Comparison of ENCODE assay signal across 24 mouse cellular contexts in the genomic region with DNA sequence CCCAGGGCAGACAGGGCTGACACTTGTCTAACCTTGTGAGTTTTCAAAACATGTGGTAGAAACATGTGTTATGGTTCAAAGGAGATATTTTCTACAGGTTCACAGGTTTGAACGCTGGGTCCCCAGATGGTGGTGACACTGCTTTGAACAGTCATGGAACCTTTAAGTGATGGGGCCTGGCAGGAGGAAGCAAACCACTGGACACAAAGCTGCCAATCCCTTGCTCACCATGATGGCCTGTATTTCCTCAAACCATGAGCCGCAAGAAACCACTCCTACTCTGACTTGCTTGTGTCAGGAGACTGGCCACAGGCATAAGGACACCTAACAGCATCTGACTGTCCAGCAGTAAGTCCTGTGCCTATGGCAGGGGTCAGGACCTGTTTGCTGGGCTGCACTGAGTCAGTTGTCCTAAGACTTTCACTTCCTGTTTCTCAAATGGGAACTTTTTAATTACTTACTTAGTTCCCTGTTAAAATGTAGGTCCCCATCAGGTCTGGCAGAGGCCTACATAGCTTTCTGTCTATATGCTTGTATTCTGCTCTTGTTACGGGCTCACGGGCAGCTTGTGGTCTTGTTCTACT.
DNase-seq lines count a peak whose midpoint lies in the region; ATAC-seq lines count a peak whose summit lies in the region.
"Had no signal": no experiment of that assay in that cellular context is flagged by ENCODE, and none has a peak within 500 bp of the region (broad histone marks: within the 10 kb centered on the region; RNA-seq: fewer than 3 reads in every experiment).

No protein-coding gene starts in this region.

- H3K4me1 ChIP-seq in limb, embryonic 10.5 days: peaks cover 34% of the 10 kb centered on the region
- H3K4me1 ChIP-seq: forebrain, embryonic 13.5 days had no signal

- H3K27me3 ChIP-seq in limb, embryonic 10.5 days (ENCODE audit: low read depth, poor library complexity, severe bottlenecking): no peaks in the 10 kb centered on the region
- H3K27me3 ChIP-seq: forebrain, embryonic 13.5 days; Patski had no signal

- ATAC-seq in frontal cortex, adult (ENCODE audit: low TSS enrichment): no peak
- ATAC-seq: forebrain, embryonic 13.5 days; forebrain, embryonic 16.5 days; hindbrain, postnatal 0 days; Patski had no signal

- H3K36me3 ChIP-seq in limb, embryonic 10.5 days: no peaks in the 10 kb centered on the region
- H3K36me3 ChIP-seq: forebrain, embryonic 10.5 days; G1E had no signal

- DNase-seq in heart, adult 11 months: peak; percentile 91
- no peak for DNase-seq in heart, postnatal 14 days
- peak; percentile 7 for DNase-seq in A20 (ENCODE audit: low read depth, low spot score)
- DNase-seq in limb, embryonic 10.5 days (ENCODE audit: low spot score): no peak
- DNase-seq in monocyte, adult 2 months (ENCODE audit: low read depth in 1 of 2, low spot score in 2 of 2): peak; percentile 33 to 50
- DNase-seq in urinary bladder, postnatal 14 days (ENCODE audit: low spot score): no peak
- DNase-seq in cerebellum, postnatal 25 days: no peak
- DNase-seq: adrenal gland, postnatal 10 days; adrenal gland, postnatal 36 days; B cell, adult 2 months; cerebellum, adult 18-20 months; cerebellum, adult 9-11 months; cerebellum, postnatal 36 days; gastrocnemius, adult 2 months; gastrocnemius, postnatal 14 days; heart, postnatal 36 days had no signal

- H3K9me3 ChIP-seq in limb, embryonic 10.5 days (replicated peaks): no peaks in the 10 kb centered on the region
- H3K9me3 ChIP-seq: forebrain, embryonic 10.5 days; forebrain, embryonic 13.5 days; G1E had no signal

- intact Hi-C loops in heart, postnatal 14 days (cut with DNase I): no loop called here

- 91% methylated on average over 4 of the region's 4 CpGs for WGBS in limb, embryonic 10.5 days

- peak overlapping the region; percentile 32; the same call in 1 of the 2 replicates for H3K27ac ChIP-seq in limb, embryonic 10.5 days
- H3K27ac ChIP-seq: forebrain, embryonic 10.5 days; forebrain, embryonic 13.5 days; gastrocnemius, adult 2 months; hindbrain, embryonic 14.5 days; hindbrain, postnatal 0 days had no signal

- H3K4me3 ChIP-seq in limb, embryonic 10.5 days: no peak overlapping the region
- H3K4me3 ChIP-seq: forebrain, embryonic 10.5 days; forebrain, embryonic 13.5 days; gastrocnemius, adult 2 months had no signal

Comparison
In these comparisons a context has a peak if more than half of its experiments do, and no peak if none do; other contexts are left out.
1. DNase-seq: peak in heart, adult 11 months (single experiment), A20 (single experiment) and monocyte, adult 2 months (2 of 2); none in heart, postnatal 14 days (0 of 2), limb, embryonic 10.5 days (single experiment), urinary bladder, postnatal 14 days (single experiment) and cerebellum, postnatal 25 days (0 of 2).